Mouse (Mus musculus) liver, postnatal 0 days (tissue): Measurements from ENCODE around the gene Adgrl2. TPM values are rescaled to one million over a fixed set of nuclear protein-coding genes. Genes with fewer than 3 reads are reported as not detected.

Source experiments
- ATAC-seq: fragments of 200-750 bp; cut with Nextera tagmentation; 2 replicates; pipeline ENCODE4 v1.8.0; 2017; ENCODE audit warnings: mild to moderate bottlenecking, moderate library complexity
- DNase-seq: peaks from one replicate; pipeline ENCODE4 v3.0.0-alpha.2; 2016
- H3K27ac ChIP-seq: fragments of 300-500 bp; sonication (generic); 2 replicates; pipeline ENCODE4 v1.5.1; 2014; ENCODE audit warnings: antibody characterized with exemption, moderate library complexity, mild to moderate bottlenecking, low read depth
- H3K27me3 ChIP-seq: fragments of 300-500 bp; sonication (generic); 2 replicates; pipeline ENCODE4 v1.6.1; 2014; ENCODE audit warnings: low read length, control low read depth, mixed read lengths; ENCODE audit not compliant: insufficient read depth
- H3K36me3 ChIP-seq: fragments of 300-500 bp; sonication (generic); replicated peaks from 2 replicates; pipeline ENCODE4 v1.6.1; 2014; ENCODE audit warnings: mild to moderate bottlenecking, control low read depth, low read length, moderate library complexity, mixed read lengths; ENCODE audit not compliant: insufficient read depth
- H3K4me1 ChIP-seq: fragments of 300-500 bp; sonication (generic); 2 replicates; pipeline ENCODE4 v1.6.1; 2014; ENCODE audit warnings: antibody characterized with exemption, mild to moderate bottlenecking, control low read depth; ENCODE audit not compliant: insufficient read depth
- H3K4me2 ChIP-seq: fragments of 300-500 bp; sonication (generic); 2 replicates; pipeline ENCODE4 v1.6.1; 2014; ENCODE audit warnings: low read depth, mild to moderate bottlenecking, low read length, moderate library complexity, mixed read lengths
- H3K4me3 ChIP-seq: fragments of 300-500 bp; sonication (generic); 2 replicates; pipeline ENCODE4 v1.5.1; 2014; ENCODE audit warnings: low read depth, low read length
- H3K9ac ChIP-seq: fragments of 300-500 bp; sonication (generic); replicated peaks from 2 replicates; pipeline ENCODE4 v1.6.1; 2014; ENCODE audit warnings: mild to moderate bottlenecking, moderate library complexity
- H3K9me3 ChIP-seq: fragments of 300-500 bp; sonication (generic); 2 replicates; pipeline ENCODE4 v1.6.1; 2016; ENCODE audit warnings: mild to moderate bottlenecking, control low read depth, low read length, mixed read lengths
- CTCF ChIP-seq: sonication (generic); IDR thresholded peaks from 2 replicates; pipeline ENCODE4 v1.5.1; 2016; ENCODE audit warnings: antibody characterized with exemption, low read depth
- EP300 ChIP-seq: IDR thresholded peaks from 2 replicates; pipeline ENCODE4 v1.6.1; 2016; ENCODE audit warnings: antibody characterized with exemption, low read depth, mild to moderate bottlenecking
- WGBS: fragments of 180-500 bp; shearing (Covaris S2); extraction: QIAGEN DNeasy Blood & Tissue Kit; methylation state at CpG from one replicate; pipeline ENCODE4 v1.1.7; 2014; ENCODE audit not compliant: insufficient replicate concordance; 5-methylcytosine and 5-hydroxymethylcytosine counted together
- polyA plus RNA-seq: library from polyadenylated mRNA; unstranded; fragments of >200 nt; fragmentation: Nextera tagmentation; extraction: Ambion mirVana; gene quantifications from 2 replicates; pipeline ENCODE4 v1.2.1, GENCODE M21; 2015

Adgrl2 gene
- polyA plus RNA-seq, 1 experiment from 2014 or later, result 9.1 TPM

GRCm38 (mm10) chr3:148898535-148899250, 91.7 kb downstream of the Adgrl2 start:
- Histone ChIP-seq H3K27me3 (no peaks in the 10 kb centered on the region), H3K4me3 (no peak overlapping the region), H3K9me3 (no peaks in the 10 kb centered on the region), H3K36me3 (no peaks in the 10 kb centered on the region), H3K27ac (no peak overlapping the region), H3K4me1 (peaks cover 18% of the 10 kb centered on the region), H3K4me2 (no peak overlapping the region), H3K9ac (no peak overlapping the region)
- 71% methylated on average over 8 of the region's 8 CpGs for WGBS
- TF ChIP-seq CTCF (no peak), EP300 (no peak)
- no peak for DNase-seq
- no peak for ATAC-seq

GRCm38 (mm10) chr3:148896281-148896680, 94.1 kb downstream of the Adgrl2 start:
- TF ChIP-seq CTCF (no peak), EP300 (no peak)

GRCm38 (mm10) chr3:148895396-148896109, 94.8 kb downstream of the Adgrl2 start:
- no peak for TF ChIP-seq EP300
- Histone ChIP-seq H3K27ac (no peak overlapping the region), H3K4me1 (peaks cover 15% of the 10 kb centered on the region), H3K9me3 (no peaks in the 10 kb centered on the region), H3K36me3 (no peaks in the 10 kb centered on the region), H3K9ac (no peak overlapping the region), H3K27me3 (no peaks in the 10 kb centered on the region), H3K4me2 (no peak overlapping the region), H3K4me3 (no peak overlapping the region)
- WGBS, result 53% methylated on average over 13 of the region's 13 CpGs
- DNase-seq, result no peak
- no peak for ATAC-seq

More at GRCm38 (mm10) chr3:148896281-148896680, 94.1 kb downstream of the Adgrl2 start:
- Histone ChIP-seq H3K4me2 (no peak overlapping the region), H3K4me1 (peaks cover 18% of the 10 kb centered on the region), H3K9me3 (no peaks in the 10 kb centered on the region), H3K9ac (no peak overlapping the region), H3K4me3 (no peak overlapping the region), H3K27ac (no peak overlapping the region), H3K27me3 (no peaks in the 10 kb centered on the region), H3K36me3 (no peaks in the 10 kb centered on the region)
- ATAC-seq, result no peak
- 80% methylated on average over 10 of the region's 10 CpGs for WGBS
- no peak for DNase-seq

- DNase-seq (no peak), ATAC-seq (no peak)
- Histone ChIP-seq H3K36me3 (no peaks in the 10 kb centered on the region), H3K9me3 (no peaks in the 10 kb centered on the region), H3K4me1 (peaks cover 11% of the 10 kb centered on the region), H3K4me2 (no peak overlapping the region), H3K4me3 (no peak overlapping the region), H3K27ac (no peak overlapping the region), H3K27me3 (no peaks in the 10 kb centered on the region), H3K9ac (no peak overlapping the region)
- 75% methylated on average over 8 of the region's 8 CpGs for WGBS
- TF ChIP-seq EP300 (no peak), CTCF (no peak)
Observed at GRCm38 (mm10) chr3:148894867-148895266, 95.5 kb downstream of the Adgrl2 start.

GRCm38 (mm10) chr3:148887902-148888301, 102.5 kb downstream of the Adgrl2 start:
- 0 out of 2 replicates have a peak, but pooled peaks cover 2% of the 10 kb centered on the region for H3K36me3 ChIP-seq
- no peaks in the 10 kb centered on the region for H3K9me3 ChIP-seq
- 78% methylated on average over 5 of the region's 5 CpGs for WGBS
- no peaks in the 10 kb centered on the region for H3K27me3 ChIP-seq
- ATAC-seq (no peak), DNase-seq (no peak)
- H3K4me2 ChIP-seq, result no peak overlapping the region
- no peak overlapping the region for H3K4me3 ChIP-seq
- peaks cover 16% of the 10 kb centered on the region for H3K4me1 ChIP-seq
- no peak overlapping the region for H3K27ac ChIP-seq
- no peak overlapping the region for H3K9ac ChIP-seq
- no peak for TF ChIP-seq EP300
- TF ChIP-seq CTCF, result no peak

GRCm38 (mm10) chr3:148886956-148887355, 103.4 kb downstream of the Adgrl2 start:
- 0 out of 2 replicates have a peak, but pooled peaks cover 2% of the 10 kb centered on the region for H3K36me3 ChIP-seq
- TF ChIP-seq EP300, result no peak
- TF ChIP-seq CTCF, result no peak
- no peak overlapping the region for H3K4me3 ChIP-seq
- no peak overlapping the region for H3K27ac ChIP-seq
- H3K4me2 ChIP-seq, result peak overlapping the region; percentile 22; the same call in 1 of the 2 replicates
- 61% methylated on average over 4 of the region's 4 CpGs for WGBS
- H3K27me3 ChIP-seq, result no peaks in the 10 kb centered on the region
- H3K4me1 ChIP-seq, result peaks cover 16% of the 10 kb centered on the region
- no peak overlapping the region for H3K9ac ChIP-seq
- peak; percentile 61 for DNase-seq
- no peaks in the 10 kb centered on the region for H3K9me3 ChIP-seq
- peak; percentile 58; the same call in 1 of the 2 replicates for ATAC-seq
